Mouse (Mus musculus) CH12.LX (cell line): Measurements from ENCODE around the gene Atl1. TPM values are rescaled to one million over a fixed set of nuclear protein-coding genes. Genes with fewer than 3 reads are reported as not detected.

ENCODE experiments used
- DNase-seq: peaks from one replicate; pipeline ENCODE4 v3.0.0-alpha.2; 2013; ENCODE audit errors: extremely low read depth
- H3K27ac ChIP-seq: 2 replicates; pipeline ENCODE4 v1.5.1; 2012; ENCODE audit warnings: low read depth, mild to moderate bottlenecking, control low read depth, moderate library complexity; ENCODE audit not compliant: insufficient read depth
- H3K27me3 ChIP-seq: replicated peaks from 2 replicates; pipeline ENCODE3; 2012; ENCODE audit warnings: inconsistent platforms
- H3K36me3 ChIP-seq, 2 experiments: replicated peaks in 1 of 2; 2 replicates each; pipeline versions ENCODE3 to v1.6.1; 2012; ENCODE audit warnings: inconsistent platforms in 1 of 2, low read length in 1 of 2, mild to moderate bottlenecking in 1 of 2, mixed read lengths in 1 of 2, moderate library complexity in 1 of 2; ENCODE audit not compliant: control insufficient read depth in 1 of 2, insufficient read depth in 1 of 2
- H3K4me1 ChIP-seq, 2 experiments: 2 replicates each; pipeline ENCODE4 v1.6.1; 2012; ENCODE audit warnings: inconsistent platforms in 1 of 2, moderate library complexity in 1 of 2; ENCODE audit not compliant: insufficient read depth in 2 of 2, control insufficient read depth in 1 of 2
- H3K4me2 ChIP-seq: 2 replicates; pipeline ENCODE4 v1.6.1; 2012; ENCODE audit warnings: low read depth, mild to moderate bottlenecking, control low read depth; ENCODE audit not compliant: poor library complexity, insufficient read depth, severe bottlenecking
- H3K4me3 ChIP-seq, 3 experiments: fragments of 150-350 bp in 1 of 3; sonication (generic) in 1 of 3; replicated peaks in 1 of 3; 2 replicates each; pipeline versions ENCODE3 to v1.5.1; 2011 to 2012; ENCODE audit warnings: low read depth in 2 of 3, low read length in 2 of 3, mild to moderate bottlenecking in 2 of 3, moderate library complexity in 2 of 3, control low read depth in 1 of 3, improper control_type of control experiment in 1 of 3, inconsistent platforms in 1 of 3, mixed read lengths in 1 of 3; ENCODE audit not compliant: poor library complexity in 1 of 3
- H3K79me2 ChIP-seq: replicated peaks from 2 replicates; pipeline ENCODE4 v1.6.1; 2012; ENCODE audit warnings: mild to moderate bottlenecking, moderate library complexity; ENCODE audit not compliant: control insufficient read depth, poor library complexity, insufficient read depth, severe bottlenecking; ENCODE audit errors: extremely low read depth
- H3K9ac ChIP-seq: 2 replicates; pipeline ENCODE4 v1.6.1; 2012; ENCODE audit warnings: low read depth, mild to moderate bottlenecking, control low read depth, moderate library complexity; ENCODE audit not compliant: insufficient read depth
- H3K9me3 ChIP-seq: replicated peaks from 2 replicates; pipeline ENCODE3; 2012; ENCODE audit warnings: low read length, inconsistent platforms, mixed read lengths
- BHLHE40 ChIP-seq: IDR thresholded peaks from 2 replicates; pipeline ENCODE4 v1.6.1; 2011; ENCODE audit warnings: mild to moderate bottlenecking, low read depth, low read length, improper control_type of control experiment
- CHD1 ChIP-seq: IDR thresholded peaks from 2 replicates; pipeline ENCODE4 v1.6.1; 2012; ENCODE audit warnings: low read depth, low read length, improper control_type of control experiment, inconsistent platforms
- CHD2 ChIP-seq: IDR thresholded peaks from 2 replicates; pipeline ENCODE4 v1.6.1; 2011; ENCODE audit warnings: low read length, improper control_type of control experiment
- CTCF ChIP-seq, 2 experiments: IDR thresholded peaks in 1 of 2; conservative IDR thresholded peaks in 1 of 2; 2 replicates each; pipeline ENCODE4 v1.5.1; 2011 to 2012; ENCODE audit warnings: low read depth in 2 of 2, low read length in 2 of 2, improper control_type of control experiment in 1 of 2, inconsistent platforms in 1 of 2, mild to moderate bottlenecking in 1 of 2, moderate library complexity in 1 of 2
- E2F4 ChIP-seq: IDR thresholded peaks from 2 replicates; pipeline ENCODE4 v1.6.1; 2011; ENCODE audit warnings: low read depth, low read length, improper control_type of control experiment; ENCODE audit not compliant: insufficient replicate concordance
- ETS1 ChIP-seq: conservative IDR thresholded peaks from 2 replicates; pipeline ENCODE4 v1.6.1; 2012; ENCODE audit warnings: low read depth, mild to moderate bottlenecking, inconsistent platforms, low read length, improper control_type of control experiment, moderate library complexity
- GABPA ChIP-seq: IDR thresholded peaks from 2 replicates; pipeline ENCODE4 v1.6.1; 2012; ENCODE audit warnings: low read depth, low read length, improper control_type of control experiment, inconsistent platforms; ENCODE audit not compliant: insufficient replicate concordance
- HCFC1 ChIP-seq: IDR thresholded peaks from 2 replicates; pipeline ENCODE4 v1.6.1; 2012; ENCODE audit warnings: low read depth, mild to moderate bottlenecking, inconsistent platforms, low read length, improper control_type of control experiment
- IRF4 ChIP-seq: IDR thresholded peaks from 2 replicates; pipeline ENCODE4 v1.6.1; 2014; ENCODE audit warnings: low read depth, mild to moderate bottlenecking, inconsistent platforms, low read length, improper control_type of control experiment
- JUN ChIP-seq: IDR thresholded peaks from 2 replicates; pipeline ENCODE4 v1.6.1; 2011; ENCODE audit warnings: low read depth, mild to moderate bottlenecking, low read length, improper control_type of control experiment, moderate library complexity; ENCODE audit not compliant: insufficient read depth
- JUND ChIP-seq: conservative IDR thresholded peaks from 2 replicates; pipeline ENCODE4 v1.6.1; 2011; ENCODE audit warnings: low read depth, low read length, improper control_type of control experiment
- KAT2A ChIP-seq: IDR thresholded peaks from 2 replicates; pipeline ENCODE4 v1.6.1; 2012; ENCODE audit warnings: low read length, improper control_type of control experiment, inconsistent platforms; ENCODE audit not compliant: insufficient replicate concordance
- MAFK ChIP-seq: IDR thresholded peaks from 2 replicates; pipeline ENCODE4 v1.6.1; 2011; ENCODE audit warnings: low read length, improper control_type of control experiment; ENCODE audit not compliant: insufficient replicate concordance
- MAX ChIP-seq: IDR thresholded peaks from 2 replicates; pipeline ENCODE4 v1.6.1; 2011; ENCODE audit warnings: low read length, improper control_type of control experiment
- MAZ ChIP-seq: IDR thresholded peaks from 2 replicates; pipeline ENCODE4 v1.6.1; 2012; ENCODE audit warnings: low read depth, mild to moderate bottlenecking, inconsistent platforms, low read length, improper control_type of control experiment, moderate library complexity
- MEF2A ChIP-seq: IDR thresholded peaks from 2 replicates; pipeline ENCODE4 v1.6.1; 2014; ENCODE audit warnings: low read depth, mild to moderate bottlenecking, inconsistent platforms, low read length, improper control_type of control experiment, borderline replicate concordance
- MXI1 ChIP-seq: IDR thresholded peaks from 2 replicates; pipeline ENCODE4 v1.6.1; 2011; ENCODE audit warnings: mild to moderate bottlenecking, low read depth, low read length, improper control_type of control experiment
- NELFE ChIP-seq: IDR thresholded peaks from 2 replicates; pipeline ENCODE4 v1.6.1; 2011; ENCODE audit warnings: low read depth, low read length, improper control_type of control experiment
- NRF1 ChIP-seq: IDR thresholded peaks from 2 replicates; pipeline ENCODE4 v1.6.1; 2014; ENCODE audit warnings: low read depth, mild to moderate bottlenecking, inconsistent platforms, low read length, improper control_type of control experiment, moderate library complexity
- PAX5 ChIP-seq: IDR thresholded peaks from 2 replicates; pipeline ENCODE4 v1.6.1; 2012; ENCODE audit warnings: low read length, inconsistent platforms, mixed read lengths
- POLR2AphosphoS2 ChIP-seq: IDR thresholded peaks from 2 replicates; pipeline ENCODE4 v1.6.1; 2011; ENCODE audit warnings: low read depth, low read length, improper control_type of control experiment
- RAD21 ChIP-seq: IDR thresholded peaks from 2 replicates; pipeline ENCODE4 v1.6.1; 2011; ENCODE audit warnings: low read depth, mild to moderate bottlenecking, low read length, improper control_type of control experiment, moderate library complexity
- RCOR1 ChIP-seq: conservative IDR thresholded peaks from 2 replicates; pipeline ENCODE4 v1.6.1; 2012; ENCODE audit warnings: low read depth, mild to moderate bottlenecking, inconsistent platforms, low read length, improper control_type of control experiment
- SIN3A ChIP-seq: IDR thresholded peaks from 2 replicates; pipeline ENCODE4 v1.6.1; 2012; ENCODE audit warnings: low read length, improper control_type of control experiment, inconsistent platforms
- TBP ChIP-seq: conservative IDR thresholded peaks from 2 replicates; pipeline ENCODE4 v1.6.1; 2011; ENCODE audit warnings: low read depth, low read length, improper control_type of control experiment
- TCF12 ChIP-seq: IDR thresholded peaks from 2 replicates; pipeline ENCODE4 v1.6.1; 2014; ENCODE audit warnings: low read depth, mild to moderate bottlenecking, inconsistent platforms, low read length, improper control_type of control experiment
- USF1 ChIP-seq: IDR thresholded peaks from 2 replicates; pipeline ENCODE4 v1.6.1; 2014; ENCODE audit warnings: low read depth, mild to moderate bottlenecking, inconsistent platforms, low read length, improper control_type of control experiment
- ZNF384 ChIP-seq: IDR thresholded peaks from 2 replicates; pipeline ENCODE4 v1.6.1; 2012; ENCODE audit warnings: low read depth, low read length, improper control_type of control experiment, inconsistent platforms
- dilution Hi-C: fragments of 300-500 bp; cut with MboI; formaldehyde crosslinking; loops from 2 replicates; pipeline ENCODE4 v1.14.3; 2020; ENCODE audit warnings: low sequenced_read_pairs; ENCODE audit not compliant: extremely low pct_unique_long_range_greater_than_20kb, extremely low pct_ligation_motif_present
- in situ Hi-C: fragments of 300-500 bp; cut with MboI; formaldehyde crosslinking; loops from 3 replicates; pipeline ENCODE4 v1.14.3; 2019; ENCODE audit warnings: low sequenced_read_pairs, low pct_ligation_motif_present, low pct_unique_long_range_greater_than_20kb, mixed read lengths
- polyA plus RNA-seq: library from polyadenylated mRNA; unstranded; fragments of >175 nt; gene quantifications from 2 replicates; pipeline ENCODE4 v1.2.1, GENCODE M21; 2012; ENCODE audit warnings: low read depth; ENCODE audit not compliant: insufficient read length
- total RNA-seq, 2 experiments: library from RNA; depleted of rRNA; stranded (reverse); fragments of 300-350 nt in 1 of 2; fragments of >200 nt in 1 of 2; gene quantifications; 2 replicates each; pipeline ENCODE4 v1.2.3; 2012 to 2014

The Atl1 gene
- total and polyA plus RNA-seq, 3 experiments: 0.51 to 0.74 (median 0.64) TPM

GRCm38 (mm10) chr12:69843531-69844445 lies 48.6 kb upstream of the Atl1 start:
- Histone ChIP-seq H3K4me1 (peaks cover 0 to 11% of the 10 kb centered on the region in 2 experiments; a peak in 2 of 4 replicates), H3K79me2 (no peaks in the 10 kb centered on the region), H3K27me3 (no peaks in the 10 kb centered on the region), H3K36me3 (peaks cover 15 to 52% of the 10 kb centered on the region in 2 experiments), H3K27ac (no peak overlapping the region), H3K4me2 (no peak overlapping the region), H3K9ac (no peak overlapping the region), H3K4me3 (no peak overlapping the region), H3K9me3 (no peaks in the 10 kb centered on the region)
- dilution Hi-C loops: no loop called here
- TF ChIP-seq ZNF384 (no peak), POLR2AphosphoS2 (no peak), BHLHE40 (no peak), SIN3A (no peak), CHD2 (no peak), ETS1 (no peak), CTCF (conservative IDR thresholded peaks at IDR 0.05 in 1 of 2, IDR thresholded peaks at IDR 0.05 in 1 of 2; ENCODE audit: low read depth in 2 of 2, low read length in 2 of 2) (no peak), KAT2A (no peak), HCFC1 (no peak), CHD1 (no peak), MAZ (no peak), USF1 (no peak), E2F4 (no peak), MXI1 (no peak), GABPA (no peak), NRF1 (no peak), IRF4 (no peak), MAFK (no peak), RAD21 (no peak), TBP (no peak)
- peak; percentile 29 for DNase-seq
- in situ Hi-C loops: no loop called here

- H3K9me3 ChIP-seq: no peaks in the 10 kb centered on the region
- no peak overlapping the region for H3K4me3 ChIP-seq
- TF ChIP-seq JUN (no peak), BHLHE40 (no peak), E2F4 (no peak), MAX (no peak), MXI1 (no peak), MEF2A (no peak), JUND (no peak), CTCF (conservative IDR thresholded peaks at IDR 0.05 in 1 of 2, IDR thresholded peaks at IDR 0.05 in 1 of 2; ENCODE audit: low read depth in 2 of 2, low read length in 2 of 2) (no peak), USF1 (no peak), CHD2 (no peak), RCOR1 (no peak), PAX5 (no peak), MAFK (no peak), TCF12 (no peak), SIN3A (no peak), NRF1 (no peak), NELFE (no peak)
- H3K9ac ChIP-seq: no peak overlapping the region
- in situ Hi-C loops (no loop called here), dilution Hi-C loops (no loop called here)
- peaks cover 19 to 53% of the 10 kb centered on the region in 2 experiments for H3K36me3 ChIP-seq
- H3K27me3 ChIP-seq: no peaks in the 10 kb centered on the region
- no peaks in the 10 kb centered on the region for H3K79me2 ChIP-seq
- H3K27ac ChIP-seq: no peak overlapping the region
- H3K4me2 ChIP-seq: no peak overlapping the region
- peaks cover 0 to 5% of the 10 kb centered on the region in 2 experiments; a peak in 1 of 4 replicates for H3K4me1 ChIP-seq
- no peak for DNase-seq
Observed at GRCm38 (mm10) chr12:69845722-69846121, 46.7 kb upstream of the Atl1 start.
